Mouse (Mus musculus): ENCODE measurements at regions not wholly inside any gene's neighbourhood (a gene's known extent, or its start where the extent isn't known, plus 50 kb on each side); places are given as distances from the start of the nearest gene placed in this dataset.

- TF ChIP-seq POLR2A (IDR thresholded peaks at IDR 0.05; ENCODE audit: extremely low read depth, insufficient read depth, low read length) (no peak), CTCF (IDR thresholded peaks at IDR 0.05; ENCODE audit: extremely low read depth, insufficient read depth, low read length) (no peak)
These were observed 80.6 kb upstream of the Dph5 start for GRCm38 (mm10) chr3:115807032-115807431.
